Mouse (Mus musculus) left cerebral cortex, adult 9 months (tissue): ENCODE results near the gene Ldhd.

Experiments used
- DNase-seq, 2 experiments: peaks; one replicate each; pipeline ENCODE4 v3.0.0; 2022; ENCODE audit warnings: low spot score in 2 of 2

Ldhd gene

GRCm38 (mm10) chr8:111627923-111628322, 2.3 kb downstream of the Ldhd start:
- no peak for DNase-seq

GRCm38 (mm10) chr8:111626933-111627332, 3.2 kb downstream of the Ldhd start:
- no peak for DNase-seq

- DNase-seq, result peak in 1 of 2 experiments; percentile 52
Measured at GRCm38 (mm10) chr8:111626528-111626820, 3.7 kb downstream of the Ldhd start.

- peak in 1 of 2 experiments; percentile 76 for DNase-seq
Measured at GRCm38 (mm10) chr8:111625694-111626527, 4.3 kb downstream of the Ldhd start.

- no peak for DNase-seq
Measured at GRCm38 (mm10) chr8:111624853-111625221, 5.3 kb downstream of the Ldhd start.

GRCm38 (mm10) chr8:111624081-111624852, 5.9 kb downstream of the Ldhd start:
- peak in 1 of 2 experiments; percentile 72 for DNase-seq

GRCm38 (mm10) chr8:111622553-111622952, 7.6 kb downstream of the Ldhd start:
- DNase-seq, result no peak

- no peak for DNase-seq
Measured at GRCm38 (mm10) chr8:111622104-111622503, 8.1 kb downstream of the Ldhd start.

- no peak for DNase-seq
Measured at GRCm38 (mm10) chr8:111619936-111620335, 10.2 kb downstream of the Ldhd start.

GRCm38 (mm10) chr8:111618273-111618672, 11.9 kb downstream of the Ldhd start:
- DNase-seq, result no peak

GRCm38 (mm10) chr8:111617812-111618211, 12.4 kb downstream of the Ldhd start:
- DNase-seq, result no peak

- no peak for DNase-seq
Measured at GRCm38 (mm10) chr8:111614786-111615701, 15.1 kb downstream of the Ldhd start.

- DNase-seq, result no peak
Measured at GRCm38 (mm10) chr8:111613181-111613580, 17.0 kb downstream of the Ldhd start.

GRCm38 (mm10) chr8:111607414-111607813, 22.8 kb downstream of the Ldhd start:
- no peak for DNase-seq

GRCm38 (mm10) chr8:111606961-111607360, 23.2 kb downstream of the Ldhd start:
- DNase-seq, result no peak

- DNase-seq, result no peak
Measured at GRCm38 (mm10) chr8:111604986-111605385, 25.2 kb downstream of the Ldhd start.

GRCm38 (mm10) chr8:111602050-111602449, 28.1 kb downstream of the Ldhd start:
- DNase-seq, result peak in 1 of 2 experiments; percentile 26

- no peak for DNase-seq
Measured at GRCm38 (mm10) chr8:111599707-111600444, 30.3 kb downstream of the Ldhd start.

- no peak for DNase-seq
Measured at GRCm38 (mm10) chr8:111597310-111597709, 32.9 kb downstream of the Ldhd start.

GRCm38 (mm10) chr8:111596485-111596821, 33.7 kb downstream of the Ldhd start:
- DNase-seq, result no peak

GRCm38 (mm10) chr8:111595712-111596484, 34.3 kb downstream of the Ldhd start:
- DNase-seq, result no peak
